Mouse (Mus musculus): ENCODE data around the gene Mitd1.

The Mitd1 gene

DNA sequence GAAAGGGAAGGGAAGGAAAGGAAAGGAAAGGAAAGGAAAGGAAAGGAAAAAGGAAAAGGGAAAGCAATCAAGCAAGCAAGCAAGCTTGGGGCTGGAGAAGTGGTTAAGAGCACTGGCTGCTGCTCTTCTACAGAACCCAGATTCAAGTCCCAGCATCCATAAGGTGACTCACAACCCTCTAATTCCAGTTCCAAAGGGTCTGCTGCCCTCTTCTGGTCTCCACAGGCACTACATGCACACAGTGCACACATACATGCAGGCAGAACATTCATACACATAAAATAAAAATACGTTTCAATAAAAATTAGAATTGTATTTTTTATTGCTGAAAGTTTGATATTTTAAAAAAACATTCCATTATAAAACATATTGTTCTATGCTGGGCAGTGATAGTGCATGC is 23.2 kb downstream of the Mitd1 start:
- DNase-seq, result peak; percentile 66 to 74

DNA sequence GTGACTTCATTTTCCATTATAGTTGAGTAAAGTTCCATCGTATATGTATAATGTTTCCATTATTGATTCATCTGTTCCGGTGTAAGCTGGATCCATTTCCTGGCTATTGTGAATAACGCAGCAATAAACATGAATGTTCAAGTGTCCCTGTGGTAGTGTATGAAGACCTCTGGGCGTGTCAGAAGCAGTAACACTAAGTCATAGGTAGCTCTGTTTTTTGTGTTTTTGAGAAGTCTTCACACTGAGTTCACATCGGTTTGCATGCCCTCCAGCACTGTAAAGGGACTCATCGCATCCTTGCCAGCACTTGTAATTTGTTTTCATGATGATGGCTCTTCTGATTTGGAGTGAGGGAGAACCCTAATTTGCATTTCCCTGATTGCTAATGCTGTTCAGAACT is 23.9 kb downstream of the Mitd1 start, which contains the start of gene Tsga10:
TSS of gene Tsga10 (minus strand) at position 144 of the 400 bp plus-strand sequence.
- no peak for DNase-seq

GRCm38 (mm10) chr1:37865401-37866215 is 24.6 kb downstream of the Mitd1 start:
- DNase-seq, result peak; percentile 32 to 49

DNA sequence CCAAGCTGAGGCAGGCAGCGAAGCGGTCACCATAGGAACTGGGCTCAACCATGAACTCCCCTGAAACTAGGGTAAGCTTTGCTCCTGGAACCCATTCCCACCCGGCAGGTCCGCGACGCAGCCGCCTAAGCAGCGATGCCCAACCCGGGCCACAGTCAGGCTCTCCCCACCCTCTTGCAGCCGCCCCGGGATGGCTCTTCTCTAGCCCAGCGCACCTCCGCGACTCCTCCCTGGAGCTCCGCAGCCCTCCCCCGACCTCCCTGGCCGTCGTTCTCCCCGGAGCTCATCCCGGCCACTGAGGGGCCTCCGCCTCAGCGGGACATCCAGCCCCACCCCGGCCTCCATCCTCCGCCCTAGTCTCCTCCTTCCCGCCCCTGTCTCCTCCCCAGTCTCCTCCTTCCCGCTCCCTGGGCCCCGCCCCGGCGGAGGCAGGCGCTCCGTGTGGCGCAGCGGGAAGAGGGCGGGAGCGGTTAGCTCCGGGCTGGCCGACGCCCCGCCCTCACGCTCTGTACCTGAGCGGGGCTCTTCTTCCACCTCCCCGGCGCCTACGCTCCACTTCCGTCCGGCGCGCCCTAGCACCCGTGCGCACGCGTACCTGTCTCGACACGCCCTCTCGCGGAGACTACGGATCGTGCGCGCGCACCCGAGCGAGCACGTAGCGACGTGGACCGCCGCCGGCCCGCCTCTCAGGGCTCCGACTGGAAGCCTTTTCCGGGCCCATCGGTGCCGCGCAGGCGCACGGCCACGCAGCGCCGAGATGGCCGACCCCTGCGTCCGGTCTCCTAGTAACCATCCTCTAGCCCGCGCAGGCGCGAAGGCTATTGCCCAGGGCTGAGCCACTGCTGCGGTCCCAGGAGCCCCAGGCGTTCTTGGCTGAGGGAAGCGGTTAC is 25.5 kb downstream of the Mitd1 start:
- peak; percentile 100 for DNase-seq

- no peak for DNase-seq
Measured at GRCm38 (mm10) chr1:37850696-37851095, 39.5 kb downstream of the Mitd1 start.

- DNase-seq, result no peak
Measured at GRCm38 (mm10) chr1:37846878-37847277, 43.3 kb downstream of the Mitd1 start.

DNA sequence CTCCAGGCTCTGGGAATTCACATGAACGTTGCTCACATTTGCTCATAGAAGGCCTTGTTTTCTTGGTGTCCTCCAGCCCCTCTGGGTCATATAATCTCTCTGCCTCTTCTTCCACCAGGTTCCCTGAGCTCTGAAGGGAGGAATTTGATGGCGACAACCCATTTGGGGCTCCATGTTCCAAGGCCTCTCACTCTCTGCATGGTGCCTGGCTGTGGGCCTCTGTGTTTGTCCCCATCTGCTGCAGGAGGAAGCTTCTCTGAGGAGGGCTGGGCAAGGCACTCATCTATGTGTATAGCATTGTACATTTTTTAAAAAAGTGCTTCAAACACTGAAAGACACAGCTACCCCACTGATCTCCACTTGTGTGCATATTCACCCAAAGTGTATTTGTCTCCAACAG is 58.5 kb downstream of the Mitd1 start:
- DNase-seq, result peak; percentile 79 to 80
